Mouse (Mus musculus): ENCODE data around the gene Gm15517. TPM values are rescaled to one million over a fixed set of nuclear protein-coding genes. Genes with fewer than 3 reads are reported as not detected.

The Gm15517 gene
- total and polyA plus RNA-seq, 3 experiments, result not detected

DNA sequence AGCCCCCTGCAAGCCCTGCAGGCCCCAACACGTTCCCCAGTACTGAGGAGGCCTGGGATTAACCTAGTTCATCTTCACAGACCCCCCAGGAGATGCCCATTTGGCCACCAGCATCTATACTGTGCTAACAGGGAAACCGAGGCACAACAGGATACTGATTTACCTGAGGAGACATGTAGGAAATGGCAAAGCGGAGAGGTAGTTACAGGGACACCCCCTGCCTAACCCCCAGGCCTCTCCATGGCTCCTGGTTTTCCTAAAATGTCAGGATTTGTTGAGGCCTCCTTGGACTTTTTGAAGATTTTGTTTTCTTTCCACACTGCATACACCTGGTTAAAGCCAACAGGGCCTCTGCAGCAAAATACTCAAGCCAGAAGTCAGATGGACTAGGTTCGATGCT lies 4.0 kb upstream of the Gm15517 start, which contains the start of gene Acp4:
TSS of gene Acp4 (minus strand) at position 101 of the 400 bp plus-strand sequence.
- no peak for DNase-seq (ENCODE audit: low read depth, low spot score)
- TF ChIP-seq NRF1 (IDR thresholded peaks at IDR 0.05; ENCODE audit: insufficient read depth, low read depth, low read length, poor library complexity, severe bottlenecking) (no peak), EP300 (IDR thresholded peaks at IDR 0.05; ENCODE audit: low read depth in 1 of 2, low read length in 2 of 2) (no peak), KAT2A (conservative IDR thresholded peaks at IDR 0.05; ENCODE audit: low read depth, low read length) (no peak), SIN3A (IDR thresholded peaks at IDR 0.05; ENCODE audit: low read length) (no peak), UBTF (IDR thresholded peaks at IDR 0.05; ENCODE audit: borderline replicate concordance, insufficient read depth, low read depth, low read length) (no peak), CTCF (IDR thresholded peaks at IDR 0.05 in 2 of 3, conservative IDR thresholded peaks at IDR 0.05 in 1 of 3; ENCODE audit: control insufficient read depth in 1 of 3, insufficient read depth in 1 of 3, low read depth in 2 of 3, low read length in 3 of 3, poor library complexity in 1 of 3, severe bottlenecking in 1 of 3) (no peak), RAD21 (IDR thresholded peaks at IDR 0.05; ENCODE audit: low read depth, low read length) (no peak), POLR2A (IDR thresholded peaks at IDR 0.05; ENCODE audit: control insufficient read depth in 1 of 2, insufficient read depth in 1 of 2, low read depth in 1 of 2, low read length in 2 of 2, poor library complexity in 1 of 2) (no peak), ELF1 (IDR thresholded peaks at IDR 0.05; ENCODE audit: low read depth, low read length) (no peak), ZMIZ1 (IDR thresholded peaks at IDR 0.05; ENCODE audit: low read depth, low read length) (no peak), CHD1 (IDR thresholded peaks at IDR 0.05; ENCODE audit: low read depth, low read length) (no peak), MXI1 (IDR thresholded peaks at IDR 0.05; ENCODE audit: low read depth, low read length) (no peak)

DNA sequence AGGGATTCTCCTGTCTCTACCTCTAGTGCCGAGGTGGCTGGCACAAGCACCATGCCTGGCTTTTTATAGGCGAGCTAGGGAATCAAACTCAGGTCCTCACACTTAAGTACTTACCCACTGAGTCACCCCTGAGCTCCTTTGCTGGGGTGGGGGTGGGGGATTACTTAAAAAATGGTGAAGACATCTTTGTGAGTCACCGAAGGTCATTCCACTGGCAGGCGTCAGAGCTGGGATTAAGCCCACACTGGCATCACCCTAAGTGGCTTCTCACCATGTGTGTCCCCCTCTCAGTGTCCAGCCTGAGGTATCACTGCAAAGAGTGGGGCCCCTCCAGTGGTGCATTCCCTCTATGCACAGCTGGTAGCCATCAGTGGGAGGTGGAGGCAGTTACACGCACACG lies 837 bp upstream of the Gm15517 start:
- Histone ChIP-seq H3K4me3 (ENCODE audit: control insufficient read depth in 1 of 2, insufficient read depth in 1 of 2, low read depth in 2 of 2, low read length in 2 of 2) (no peak overlapping the region), H3K9ac (ENCODE audit: control insufficient read depth, low read depth, low read length, poor library complexity, severe bottlenecking) (no peak overlapping the region), H3K36me3 (ENCODE audit: control insufficient read depth in 1 of 2, insufficient read depth in 2 of 2, low read length in 2 of 2) (no peaks in the 10 kb centered on the region), H3K9me3 (replicated peaks; ENCODE audit: insufficient read depth, low read length) (no peaks in the 10 kb centered on the region), H3K27me3 (ENCODE audit: control insufficient read depth in 1 of 2, insufficient read depth in 2 of 2, low read length in 2 of 2) (no peaks in the 10 kb centered on the region), H3K4me1 (ENCODE audit: control insufficient read depth in 1 of 2, insufficient read depth in 2 of 2, low read length in 2 of 2) (no peaks in the 10 kb centered on the region), H3K27ac (ENCODE audit: control insufficient read depth, low read depth, low read length) (no peak overlapping the region), H3K79me2 (ENCODE audit: control insufficient read depth, insufficient read depth, low read length, poor library complexity) (no peaks in the 10 kb centered on the region)
- TF ChIP-seq EP300 (IDR thresholded peaks at IDR 0.05; ENCODE audit: low read depth in 1 of 2, low read length in 2 of 2) (no peak), TCF12 (IDR thresholded peaks at IDR 0.05; ENCODE audit: low read depth, low read length) (no peak), RAD21 (IDR thresholded peaks at IDR 0.05; ENCODE audit: low read depth, low read length) (no peak), MAFK (IDR thresholded peaks at IDR 0.05; ENCODE audit: borderline replicate concordance, low read depth, low read length) (no peak), ETS1 (IDR thresholded peaks at IDR 0.05; ENCODE audit: low read depth, low read length) (no peak), POLR2A (IDR thresholded peaks at IDR 0.05; ENCODE audit: control insufficient read depth in 1 of 2, insufficient read depth in 1 of 2, low read depth in 1 of 2, low read length in 2 of 2, poor library complexity in 1 of 2) (no peak), NRF1 (IDR thresholded peaks at IDR 0.05; ENCODE audit: insufficient read depth, low read depth, low read length, poor library complexity, severe bottlenecking) (no peak)
- no peak for DNase-seq (ENCODE audit: low read depth, low spot score)

More for the DNA sequence above, 4.0 kb upstream of the Gm15517 start, which contains the start of gene Acp4:
- Histone ChIP-seq H3K9me3 (replicated peaks; ENCODE audit: insufficient read depth, low read length) (no peaks in the 10 kb centered on the region), H3K4me1 (ENCODE audit: control insufficient read depth in 1 of 2, insufficient read depth in 2 of 2, low read length in 2 of 2) (no peaks in the 10 kb centered on the region), H3K36me3 (ENCODE audit: control insufficient read depth in 1 of 2, insufficient read depth in 2 of 2, low read length in 2 of 2) (no peaks in the 10 kb centered on the region), H3K9ac (ENCODE audit: control insufficient read depth, low read depth, low read length, poor library complexity, severe bottlenecking) (no peak within 1 kb of the TSS), H3K4me3 (ENCODE audit: control insufficient read depth in 1 of 2, insufficient read depth in 1 of 2, low read depth in 2 of 2, low read length in 2 of 2) (no peak within 1 kb of the TSS), H3K27ac (ENCODE audit: control insufficient read depth, low read depth, low read length) (no peak within 1 kb of the TSS), H3K79me2 (ENCODE audit: control insufficient read depth, insufficient read depth, low read length, poor library complexity) (no peaks in the 10 kb centered on the region), H3K27me3 (ENCODE audit: control insufficient read depth in 1 of 2, insufficient read depth in 2 of 2, low read length in 2 of 2) (no peaks in the 10 kb centered on the region)

Data from MEL (cell line).